Mouse (Mus musculus) gastrocnemius, adult 8-10 months (tissue): ENCODE data around the gene Npm1. TPM values are rescaled to one million over a fixed set of nuclear protein-coding genes. Genes with fewer than 3 reads are reported as not detected.

Experiments used
- DNase-seq, 2 experiments: peaks; one replicate each; pipeline ENCODE4 v3.0.0; 2022; ENCODE audit warnings: low spot score in 2 of 2
- total RNA-seq, 4 experiments: library from RNA; stranded (reverse); gene quantifications; 2 replicates each; pipeline ENCODE4 v1.2.4; 2022

Gene Npm1
- total RNA-seq, 4 experiments from 2014 or later: 118 to 161 (median 130) TPM

DNA sequence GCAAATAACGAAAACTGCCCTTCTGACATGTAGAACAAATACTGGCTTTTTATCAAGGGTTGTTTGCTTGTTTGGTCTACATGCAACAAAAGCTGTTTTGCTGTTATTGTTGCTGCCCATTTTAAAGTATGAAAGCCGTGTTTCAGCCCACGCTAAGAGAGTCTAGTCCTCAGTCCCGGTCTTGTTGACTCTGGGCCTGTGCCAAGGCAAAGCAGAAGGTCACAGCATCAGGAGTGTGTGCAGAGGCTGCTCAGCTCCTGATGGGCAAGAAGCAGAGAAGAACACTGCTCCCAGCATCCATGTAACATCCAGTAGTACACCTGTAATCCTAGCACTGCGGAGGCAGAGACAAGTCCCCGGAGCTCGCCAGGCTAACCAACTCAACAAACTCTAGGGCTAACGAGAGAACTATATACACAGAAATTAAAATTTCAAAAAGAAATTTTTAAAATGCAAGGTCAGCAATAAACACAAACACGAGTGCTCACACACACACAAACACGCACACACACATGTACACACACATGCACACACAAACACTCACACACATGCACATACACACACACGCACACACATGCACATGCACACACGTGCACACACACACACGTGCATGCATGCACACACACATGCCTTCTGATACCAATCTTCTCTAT is 59.6 kb downstream of the Npm1 start:
- DNase-seq: no peak

Other genes with a start within 250 kb of the Npm1 start
- gene Fgf18, start 15.8 kb downstream of the Npm1 start, total RNA-seq: 1 to 10 TPM in 2 of 4 experiments, under 1 TPM in 2; 0.54 to 2.1 (median 0.94) TPM
- not detected for gene Tlx3, start 40.4 kb upstream of the Npm1 start, total RNA-seq
- not detected for gene Gm12117, start 113.5 kb upstream of the Npm1 start, total RNA-seq